Mouse (Mus musculus) stomach, postnatal 0 days (tissue): ENCODE data around the gene Mdk.

ENCODE experiments used
- CTCF ChIP-seq: IDR thresholded peaks from 2 replicates; pipeline ENCODE4 v1.5.1; 2016; ENCODE audit warnings: antibody characterized with exemption, low read depth, mild to moderate bottlenecking, moderate library complexity
- EP300 ChIP-seq: optimal IDR thresholded peaks from 2 replicates; pipeline ENCODE3; 2016; ENCODE audit warnings: antibody characterized with exemption

- no peak for TF ChIP-seq CTCF
- no peak for TF ChIP-seq EP300
These were observed 34.3 kb upstream of the Mdk start for GRCm38 (mm10) chr2:91966367-91966766.
